Mouse (Mus musculus) MEL (cell line): ENCODE data around the gene Bag3. TPM values are rescaled to one million over a fixed set of nuclear protein-coding genes. Genes with fewer than 3 reads are reported as not detected.
A peak's percentile ranks its signal among the peaks of the same experiment; 100 is the strongest.

Experiments used
- DNase-seq: peaks from one replicate; pipeline ENCODE4 v3.0.0; 2011; ENCODE audit warnings: low read depth, low spot score
- H3K27ac ChIP-seq: 2 replicates; pipeline ENCODE4 v1.5.1; 2012; ENCODE audit warnings: low read depth, mild to moderate bottlenecking, control low read depth, low read length, moderate library complexity; ENCODE audit not compliant: control insufficient read depth
- H3K27me3 ChIP-seq, 2 experiments: fragments of 150-350 bp in 1 of 2; sonication (generic) in 1 of 2; 2 replicates each; pipeline ENCODE4 v1.6.1; 2012; ENCODE audit warnings: low read length in 2 of 2, mild to moderate bottlenecking in 2 of 2, improper control_type of control experiment in 1 of 2, moderate library complexity in 1 of 2; ENCODE audit not compliant: insufficient read depth in 2 of 2, control insufficient read depth in 1 of 2
- H3K36me3 ChIP-seq, 2 experiments: 2 replicates each; pipeline ENCODE4 v1.6.1; 2012 to 2014; ENCODE audit warnings: low read length in 2 of 2, improper control_type of control experiment in 1 of 2, inconsistent platforms in 1 of 2, mild to moderate bottlenecking in 1 of 2; ENCODE audit not compliant: insufficient read depth in 2 of 2, control insufficient read depth in 1 of 2
- H3K4me1 ChIP-seq, 2 experiments: fragments of 150-350 bp in 1 of 2; sonication (generic) in 1 of 2; 2 replicates each; pipeline ENCODE4 v1.6.1; 2012; ENCODE audit warnings: low read length in 2 of 2, improper control_type of control experiment in 1 of 2, mild to moderate bottlenecking in 1 of 2; ENCODE audit not compliant: insufficient read depth in 2 of 2, control insufficient read depth in 1 of 2
- H3K4me3 ChIP-seq, 2 experiments: fragments of 150-350 bp in 1 of 2; sonication (generic) in 1 of 2; 2 replicates each; pipeline ENCODE4 v1.5.1; 2012; ENCODE audit warnings: low read depth in 2 of 2, low read length in 2 of 2, mild to moderate bottlenecking in 2 of 2, moderate library complexity in 2 of 2, control low read depth in 1 of 2, improper control_type of control experiment in 1 of 2; ENCODE audit not compliant: control insufficient read depth in 1 of 2, insufficient read depth in 1 of 2
- H3K79me2 ChIP-seq: 2 replicates; pipeline ENCODE4 v1.6.1; 2012; ENCODE audit warnings: mild to moderate bottlenecking, low read length, moderate library complexity; ENCODE audit not compliant: control insufficient read depth, poor library complexity, insufficient read depth
- H3K9ac ChIP-seq: 2 replicates; pipeline ENCODE4 v1.6.1; 2012; ENCODE audit warnings: low read depth, mild to moderate bottlenecking, control low read depth, low read length, moderate library complexity; ENCODE audit not compliant: control insufficient read depth, poor library complexity, severe bottlenecking
- H3K9me3 ChIP-seq: fragments of 150-350 bp; sonication (generic); replicated peaks from 2 replicates; pipeline ENCODE4 v1.6.1; 2012; ENCODE audit warnings: mild to moderate bottlenecking, low read length, improper control_type of control experiment, moderate library complexity; ENCODE audit not compliant: insufficient read depth
- BHLHE40 ChIP-seq: IDR thresholded peaks from 2 replicates; pipeline ENCODE4 v1.6.1; 2012; ENCODE audit warnings: low read depth, mild to moderate bottlenecking, inconsistent platforms, low read length, improper control_type of control experiment, borderline replicate concordance
- CHD1 ChIP-seq: IDR thresholded peaks from 2 replicates; pipeline ENCODE4 v1.6.1; 2012; ENCODE audit warnings: low read depth, mild to moderate bottlenecking, inconsistent platforms, low read length, improper control_type of control experiment
- CHD2 ChIP-seq: IDR thresholded peaks from 2 replicates; pipeline ENCODE4 v1.6.1; 2011; ENCODE audit warnings: low read length, improper control_type of control experiment
- EP300 ChIP-seq, 2 experiments: IDR thresholded peaks; 2 replicates each; pipeline ENCODE4 v1.6.1; 2011; ENCODE audit warnings: improper control_type of control experiment in 2 of 2, low read length in 2 of 2, low read depth in 1 of 2, mild to moderate bottlenecking in 1 of 2
- ETS1 ChIP-seq: IDR thresholded peaks from 2 replicates; pipeline ENCODE4 v1.6.1; 2012; ENCODE audit warnings: low read depth, mild to moderate bottlenecking, inconsistent platforms, low read length, improper control_type of control experiment, moderate library complexity
- GABPA ChIP-seq: IDR thresholded peaks from 2 replicates; pipeline ENCODE4 v1.6.1; 2012; ENCODE audit warnings: low read depth, mild to moderate bottlenecking, inconsistent platforms, low read length, improper control_type of control experiment, moderate library complexity
- GATA1 ChIP-seq: IDR thresholded peaks from 2 replicates; pipeline ENCODE4 v1.6.1; 2011; ENCODE audit warnings: low read depth, low read length, improper control_type of control experiment
- HCFC1 ChIP-seq: IDR thresholded peaks from 2 replicates; pipeline ENCODE4 v1.6.1; 2012; ENCODE audit warnings: low read depth, mild to moderate bottlenecking, inconsistent platforms, low read length, improper control_type of control experiment, moderate library complexity
- KAT2A ChIP-seq: conservative IDR thresholded peaks from 2 replicates; pipeline ENCODE4 v1.6.1; 2012; ENCODE audit warnings: low read depth, low read length, improper control_type of control experiment, inconsistent platforms
- MAFK ChIP-seq: IDR thresholded peaks from 2 replicates; pipeline ENCODE4 v1.6.1; 2011; ENCODE audit warnings: low read depth, mild to moderate bottlenecking, low read length, improper control_type of control experiment, borderline replicate concordance
- MAX ChIP-seq: IDR thresholded peaks from 2 replicates; pipeline ENCODE4 v1.6.1; 2011; ENCODE audit warnings: low read length, improper control_type of control experiment
- MAZ ChIP-seq: IDR thresholded peaks from 2 replicates; pipeline ENCODE4 v1.6.1; 2012; ENCODE audit warnings: low read depth, mild to moderate bottlenecking, inconsistent platforms, low read length, improper control_type of control experiment
- MEF2A ChIP-seq: IDR thresholded peaks from 2 replicates; pipeline ENCODE4 v1.6.1; 2014; ENCODE audit warnings: low read depth, mild to moderate bottlenecking, inconsistent platforms, low read length, improper control_type of control experiment; ENCODE audit not compliant: poor library complexity, insufficient replicate concordance, severe bottlenecking; ENCODE audit errors: extremely low read depth
- MYC ChIP-seq: IDR thresholded peaks from 2 replicates; pipeline ENCODE4 v1.6.1; 2011; ENCODE audit warnings: low read depth, mild to moderate bottlenecking, low read length, improper control_type of control experiment, moderate library complexity
- NELFE ChIP-seq: IDR thresholded peaks from 2 replicates; pipeline ENCODE4 v1.6.1; 2011; ENCODE audit warnings: low read depth, low read length, improper control_type of control experiment
- POLR2AphosphoS2 ChIP-seq: IDR thresholded peaks from 2 replicates; pipeline ENCODE4 v1.6.1; 2011; ENCODE audit warnings: low read length, improper control_type of control experiment
- POLR2AphosphoS5 ChIP-seq: IDR thresholded peaks from 2 replicates; pipeline ENCODE4 v1.6.1; 2012; ENCODE audit warnings: low read depth, borderline replicate concordance, mild to moderate bottlenecking, inconsistent platforms, low read length, moderate library complexity, mixed read lengths
- RAD21 ChIP-seq: IDR thresholded peaks from 2 replicates; pipeline ENCODE4 v1.6.1; 2011; ENCODE audit warnings: mild to moderate bottlenecking, low read depth, low read length, improper control_type of control experiment
- RCOR1 ChIP-seq: IDR thresholded peaks from 2 replicates; pipeline ENCODE4 v1.6.1; 2012; ENCODE audit warnings: low read depth, mild to moderate bottlenecking, inconsistent platforms, low read length, improper control_type of control experiment
- SIN3A ChIP-seq: IDR thresholded peaks from 2 replicates; pipeline ENCODE4 v1.6.1; 2012; ENCODE audit warnings: low read length, improper control_type of control experiment, inconsistent platforms
- SMC3 ChIP-seq: IDR thresholded peaks from 2 replicates; pipeline ENCODE4 v1.6.1; 2011; ENCODE audit warnings: low read depth, low read length, improper control_type of control experiment
- TAL1 ChIP-seq: IDR thresholded peaks from 2 replicates; pipeline ENCODE4 v1.6.1; 2012; ENCODE audit warnings: mild to moderate bottlenecking, inconsistent platforms, low read length, moderate library complexity, mixed read lengths
- TBP ChIP-seq: IDR thresholded peaks from 2 replicates; pipeline ENCODE4 v1.8.0; 2011; ENCODE audit warnings: low read depth, low read length, improper control_type of control experiment
- TCF12 ChIP-seq: IDR thresholded peaks from 2 replicates; pipeline ENCODE4 v1.6.1; 2014; ENCODE audit warnings: low read depth, mild to moderate bottlenecking, inconsistent platforms, low read length, improper control_type of control experiment, moderate library complexity
- UBTF ChIP-seq: IDR thresholded peaks from 2 replicates; pipeline ENCODE4 v1.6.1; 2012; ENCODE audit warnings: low read depth, mild to moderate bottlenecking, inconsistent platforms, low read length, improper control_type of control experiment, moderate library complexity, borderline replicate concordance; ENCODE audit not compliant: insufficient read depth
- USF1 ChIP-seq: IDR thresholded peaks from 2 replicates; pipeline ENCODE4 v1.6.1; 2014; ENCODE audit warnings: low read depth, mild to moderate bottlenecking, inconsistent platforms, low read length, improper control_type of control experiment, moderate library complexity
- USF2 ChIP-seq, 2 experiments: IDR thresholded peaks; 2 replicates each; pipeline ENCODE4 v1.6.1; 2011 to 2012; ENCODE audit warnings: improper control_type of control experiment in 2 of 2, low read length in 2 of 2, borderline replicate concordance in 1 of 2, inconsistent platforms in 1 of 2, low read depth in 1 of 2, mild to moderate bottlenecking in 1 of 2; ENCODE audit not compliant: insufficient read depth in 1 of 2
- ZMIZ1 ChIP-seq: IDR thresholded peaks from 2 replicates; pipeline ENCODE4 v1.6.1; 2012; ENCODE audit warnings: low read depth, mild to moderate bottlenecking, inconsistent platforms, low read length, improper control_type of control experiment, moderate library complexity
- ZNF384 ChIP-seq: IDR thresholded peaks from 2 replicates; pipeline ENCODE4 v1.6.1; 2012; ENCODE audit warnings: low read depth, mild to moderate bottlenecking, inconsistent platforms, low read length, improper control_type of control experiment
- polyA plus RNA-seq, 2 experiments: library from polyadenylated mRNA; stranded (reverse) in 1 of 2; unstranded in 1 of 2; fragments of >175 nt in 1 of 2; fragments of >200 nt in 1 of 2; gene quantifications; 2 replicates each; pipeline versions ENCODE4 v1.2.1 to v1.2.4; 2012; ENCODE audit warnings: low replicate concordance in 2 of 2, low read depth in 1 of 2; ENCODE audit not compliant: insufficient read length in 2 of 2, insufficient read depth in 1 of 2, missing spikeins in 1 of 2
- total RNA-seq: library from RNA; depleted of rRNA; stranded (reverse); fragments of 300-350 nt; gene quantifications from 2 replicates; pipeline ENCODE4 v1.2.3, GENCODE M21; 2012

Bag3 gene
- total and polyA plus RNA-seq, 3 experiments, result 5.1 to 13.4 TPM; not detected in 1

GRCm38 (mm10) chr7:128583213-128583948 lies 60.0 kb downstream of the Bag3 start:
- no peak overlapping the region for H3K9ac ChIP-seq
- no peaks in the 10 kb centered on the region for H3K27me3 ChIP-seq
- H3K36me3 ChIP-seq, result peaks cover 0 to 30% of the 10 kb centered on the region in 2 experiments; a peak in 2 of 4 replicates
- H3K27ac ChIP-seq, result no peak overlapping the region
- peaks cover 31 to 41% of the 10 kb centered on the region in 2 experiments for H3K4me1 ChIP-seq
- peak; percentile 64 for DNase-seq
- H3K9me3 ChIP-seq, result no peaks in the 10 kb centered on the region
- TF ChIP-seq GABPA (peak; percentile 59; the same call in 1 of the 2 replicates), MAFK (peak; percentile 59; the same call in 1 of the 2 replicates), MAZ (no peak)
- H3K79me2 ChIP-seq, result no peaks in the 10 kb centered on the region
- no peak overlapping the region for H3K4me3 ChIP-seq

- H3K27ac ChIP-seq, result 0 out of 2 replicates have a peak overlapping the region, but pooled peaks have one; percentile 6
- TF ChIP-seq USF2 (IDR thresholded peaks at IDR 0.05; ENCODE audit: borderline replicate concordance in 1 of 2, insufficient read depth in 1 of 2, low read depth in 1 of 2, low read length in 2 of 2), result no peak
- no peak for TF ChIP-seq CHD2
- no peak for TF ChIP-seq TBP
- no peak for TF ChIP-seq POLR2AphosphoS5
- TF ChIP-seq UBTF, result no peak
- no peak for TF ChIP-seq KAT2A
- TF ChIP-seq RCOR1, result peak; percentile 60
- TF ChIP-seq EP300 (IDR thresholded peaks at IDR 0.05; ENCODE audit: low read depth in 1 of 2, low read length in 2 of 2), result peak; percentile 65 to 77
- TF ChIP-seq MYC, result no peak
- TF ChIP-seq MAX, result peak; percentile 65; the same call in 1 of the 2 replicates
- TF ChIP-seq CHD1, result no peak
- TF ChIP-seq RAD21, result no peak
- peak; percentile 42; the same call in 1 of the 2 replicates for TF ChIP-seq TAL1
- TF ChIP-seq USF1, result peak; percentile 50
- no peak for TF ChIP-seq ZMIZ1
- TF ChIP-seq NELFE, result no peak
- no peak for TF ChIP-seq HCFC1
- TF ChIP-seq GATA1, result peak; percentile 61
- TF ChIP-seq SMC3, result 0 out of 2 replicates have a peak, but pooled peaks have one; percentile 7
- TF ChIP-seq BHLHE40, result no peak
- no peak for TF ChIP-seq POLR2AphosphoS2
- TF ChIP-seq ZNF384, result no peak
- TF ChIP-seq MEF2A, result no peak
- TF ChIP-seq SIN3A, result peak; percentile 35; the same call in 1 of the 2 replicates
- no peak for TF ChIP-seq TCF12
- TF ChIP-seq ETS1, result peak; percentile 41; the same call in 1 of the 2 replicates
Measured at GRCm38 (mm10) chr7:128587334-128587933, 64.0 kb downstream of the Bag3 start.

More at GRCm38 (mm10) chr7:128587334-128587933, 64.0 kb downstream of the Bag3 start:
- H3K36me3 ChIP-seq, result peaks cover 0 to 14% of the 10 kb centered on the region in 2 experiments; a peak in 2 of 4 replicates
- no peak overlapping the region for H3K9ac ChIP-seq
- H3K4me1 ChIP-seq, result peaks cover 12 to 25% of the 10 kb centered on the region in 2 experiments
- no peak overlapping the region for H3K4me3 ChIP-seq
- H3K79me2 ChIP-seq, result no peaks in the 10 kb centered on the region
- H3K9me3 ChIP-seq, result no peaks in the 10 kb centered on the region
- DNase-seq, result peak; percentile 72
- H3K27me3 ChIP-seq, result no peaks in the 10 kb centered on the region
